Mouse (Mus musculus): ENCODE results near the gene Lfng.

GRCm38 (mm10) chr5:140607836-140608633 lies 915 bp downstream of the Lfng start:
- TF ChIP-seq POLR2A (IDR thresholded peaks at IDR 0.05; ENCODE audit: borderline replicate concordance, low read depth, low read length): no peak
- no peak for TF ChIP-seq CTCF (IDR thresholded peaks at IDR 0.05; ENCODE audit: low read depth, low read length)
